Mouse (Mus musculus) G1E (cell line): ENCODE measurements around the gene Mdm2.

Experiments used
- CTCF ChIP-seq: IDR thresholded peaks from 2 replicates; pipeline ENCODE4 v1.5.1; 2012; ENCODE audit warnings: low read depth, low read length, inconsistent platforms, mixed read lengths
- GATA1 ChIP-seq: IDR thresholded peaks from 2 replicates; pipeline ENCODE4 v1.6.1; 2012; ENCODE audit warnings: borderline replicate concordance, low read length, inconsistent platforms, mixed read lengths
- TAL1 ChIP-seq: conservative IDR thresholded peaks from 2 replicates; pipeline ENCODE4 v1.6.1; 2012; ENCODE audit warnings: low read depth, low read length, inconsistent platforms, mixed read lengths

DNA sequence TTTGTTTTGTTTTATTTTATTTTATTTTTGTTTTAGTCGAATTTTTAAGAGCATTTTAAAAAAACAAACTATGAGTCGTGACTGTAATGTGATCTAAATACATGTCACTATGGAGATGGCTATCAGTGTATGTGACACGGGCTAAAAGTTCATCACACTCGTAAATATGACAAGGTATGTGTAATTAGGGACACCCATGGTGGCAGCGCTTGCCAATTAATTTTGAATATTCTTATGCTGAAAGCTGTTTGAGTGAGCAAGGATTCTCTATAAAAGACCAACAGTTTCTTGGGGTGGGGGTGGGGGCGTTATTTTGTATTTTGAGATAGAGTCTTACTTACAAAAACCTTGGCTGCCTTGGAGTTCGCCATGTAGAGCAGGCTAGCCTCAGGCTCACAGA, 15.1 kb upstream of the Mdm2 start:
- TF ChIP-seq CTCF, result no peak
- TF ChIP-seq GATA1, result no peak
- TF ChIP-seq TAL1, result no peak
